Mouse (Mus musculus) embryonic fibroblast, embryonic 13.5 days (primary cell): ENCODE data around the gene Borcs6. TPM values are rescaled to one million over a fixed set of nuclear protein-coding genes. Genes with fewer than 3 reads are reported as not detected.

Experiments used
- H3K27ac ChIP-seq: 2 replicates; pipeline ENCODE4 v1.5.1; 2012; ENCODE audit warnings: low read length, control low read depth, inconsistent platforms; ENCODE audit not compliant: insufficient read depth
- H3K4me1 ChIP-seq: 2 replicates; pipeline ENCODE4 v1.6.1; 2011; ENCODE audit warnings: low read length; ENCODE audit not compliant: control insufficient read depth, insufficient read depth
- H3K4me3 ChIP-seq: 2 replicates; pipeline ENCODE4 v1.5.1; 2011; ENCODE audit warnings: mild to moderate bottlenecking, control low read depth, low read length; ENCODE audit not compliant: insufficient read depth
- CTCF ChIP-seq: IDR thresholded peaks from 2 replicates; pipeline ENCODE4 v1.5.1; 2011; ENCODE audit warnings: mild to moderate bottlenecking, control low read depth, low read length, moderate library complexity, borderline replicate concordance; ENCODE audit not compliant: insufficient read depth
- POLR2A ChIP-seq: IDR thresholded peaks from 2 replicates; pipeline ENCODE4 v1.6.1; 2011; ENCODE audit warnings: low read depth, mild to moderate bottlenecking, control low read depth, low read length, moderate library complexity
- polyA plus RNA-seq: library from polyadenylated mRNA; stranded (reverse); fragments of >200 nt; gene quantifications from 2 replicates; pipeline ENCODE4 v1.2.4, GENCODE M21; 2011; ENCODE audit warnings: low read depth; ENCODE audit not compliant: missing spikeins, insufficient read length

Gene Borcs6
- polyA plus RNA-seq, 1 experiment: 9.7 TPM

- Histone ChIP-seq H3K27ac (peak overlapping the region; percentile 34; the same call in 1 of the 2 replicates), H3K4me1 (peaks cover 12% of the 10 kb centered on the region)
Observed at GRCm38 (mm10) chr11:69100639-69101360, 41.3 kb downstream of the Borcs6 start.

GRCm38 (mm10) chr11:69101604-69102402 lies 42.3 kb downstream of the Borcs6 start:
- Histone ChIP-seq H3K27ac (no peak overlapping the region), H3K4me3 (no peak overlapping the region), H3K4me1 (peaks cover 12% of the 10 kb centered on the region)
- TF ChIP-seq CTCF: no peak
- TF ChIP-seq POLR2A: no peak

More at GRCm38 (mm10) chr11:69100639-69101360, 41.3 kb downstream of the Borcs6 start:
- TF ChIP-seq POLR2A (no peak), CTCF (no peak)
- H3K4me3 ChIP-seq: peak overlapping the region; percentile 50; the same call in 1 of the 2 replicates

GRCm38 (mm10) chr11:69102403-69102725 lies 42.8 kb downstream of the Borcs6 start:
- Histone ChIP-seq H3K27ac (no peak overlapping the region), H3K4me3 (no peak overlapping the region), H3K4me1 (peaks cover 12% of the 10 kb centered on the region)
- TF ChIP-seq POLR2A: no peak

- TF ChIP-seq POLR2A (no peak), CTCF (no peak)
- H3K4me1 ChIP-seq: peaks cover 8% of the 10 kb centered on the region
- no peak overlapping the region for H3K4me3 ChIP-seq
- H3K27ac ChIP-seq: no peak overlapping the region
Observed at GRCm38 (mm10) chr11:69103121-69103520, 43.6 kb downstream of the Borcs6 start.

DNA sequence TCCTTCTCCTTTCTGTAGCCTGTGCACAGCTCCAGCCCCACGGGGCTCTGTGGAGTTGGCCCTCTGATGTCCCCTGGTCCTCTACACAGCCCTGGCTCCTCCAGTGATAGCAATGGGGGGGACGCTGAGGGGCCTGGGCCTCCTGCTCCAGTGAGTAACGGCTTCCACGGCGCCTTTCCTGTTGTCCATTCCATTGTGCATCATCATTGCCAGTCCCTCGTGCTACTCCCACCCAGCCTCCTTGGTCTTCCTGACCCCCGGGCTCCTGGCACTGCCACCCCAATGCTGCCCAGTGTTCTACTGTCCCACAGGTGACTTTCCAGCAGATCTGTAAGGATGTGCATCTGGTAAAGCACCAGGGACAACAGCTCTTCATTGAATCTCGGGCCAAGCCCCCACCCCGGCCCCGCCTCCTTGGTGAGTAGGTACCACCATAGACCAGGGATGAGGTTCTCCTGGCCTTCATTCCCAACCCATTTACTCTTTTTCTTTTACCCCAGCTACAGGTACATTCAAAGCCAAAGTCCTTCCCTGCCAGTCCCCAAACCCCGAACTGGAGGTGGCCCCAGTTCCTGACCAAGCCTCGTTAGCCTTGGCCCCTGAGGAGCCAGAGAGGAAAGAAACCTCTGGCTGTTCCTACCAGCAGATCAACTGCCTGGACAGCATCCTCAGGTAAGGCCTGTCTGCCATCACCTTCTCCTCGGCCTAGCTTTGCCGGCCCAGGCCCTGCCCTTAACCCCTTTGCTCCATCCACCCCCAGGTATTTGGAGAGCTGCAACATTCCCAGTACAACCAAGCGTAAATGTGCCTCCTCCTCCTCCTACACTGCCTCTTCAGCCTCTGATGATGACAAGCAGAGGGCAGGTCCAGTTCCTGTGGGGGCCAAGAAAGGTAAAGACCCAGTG lies 44.3 kb downstream of the Borcs6 start:
- H3K27ac ChIP-seq: no peak overlapping the region

DNA sequence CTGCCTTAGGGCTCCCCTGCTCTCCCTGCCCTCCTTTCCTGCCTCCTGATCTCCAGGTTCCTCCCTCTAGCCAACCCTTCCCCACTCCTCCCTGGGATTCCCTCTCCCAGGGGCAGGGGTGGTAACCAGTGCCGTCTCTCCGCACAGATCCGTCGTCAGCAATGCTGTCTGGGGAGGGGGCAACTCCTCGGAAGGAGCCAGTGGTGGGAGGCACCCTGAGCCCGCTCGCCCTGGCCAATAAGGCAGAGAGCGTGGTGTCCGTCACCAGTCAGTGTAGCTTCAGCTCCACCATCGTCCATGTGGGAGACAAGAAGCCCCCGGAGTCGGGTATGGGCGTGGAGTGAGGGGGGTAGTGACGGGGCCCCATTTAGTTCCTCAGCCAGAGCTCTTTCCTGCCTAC lies 45.0 kb downstream of the Borcs6 start:
- Histone ChIP-seq H3K27ac (no peak overlapping the region), H3K4me1 (peaks cover 4% of the 10 kb centered on the region), H3K4me3 (no peak overlapping the region)
- TF ChIP-seq POLR2A (no peak), CTCF (no peak)

More for the DNA sequence above, 44.3 kb downstream of the Borcs6 start:
- no peak for TF ChIP-seq CTCF
- TF ChIP-seq POLR2A: no peak
- Histone ChIP-seq H3K4me1 (peaks cover 4% of the 10 kb centered on the region), H3K4me3 (no peak overlapping the region)

GRCm38 (mm10) chr11:69105227-69105626 lies 45.7 kb downstream of the Borcs6 start:
- H3K27ac ChIP-seq: no peak overlapping the region
- TF ChIP-seq CTCF: no peak
- no peak for TF ChIP-seq POLR2A
- peaks cover 4% of the 10 kb centered on the region for H3K4me1 ChIP-seq
- H3K4me3 ChIP-seq: no peak overlapping the region

DNA sequence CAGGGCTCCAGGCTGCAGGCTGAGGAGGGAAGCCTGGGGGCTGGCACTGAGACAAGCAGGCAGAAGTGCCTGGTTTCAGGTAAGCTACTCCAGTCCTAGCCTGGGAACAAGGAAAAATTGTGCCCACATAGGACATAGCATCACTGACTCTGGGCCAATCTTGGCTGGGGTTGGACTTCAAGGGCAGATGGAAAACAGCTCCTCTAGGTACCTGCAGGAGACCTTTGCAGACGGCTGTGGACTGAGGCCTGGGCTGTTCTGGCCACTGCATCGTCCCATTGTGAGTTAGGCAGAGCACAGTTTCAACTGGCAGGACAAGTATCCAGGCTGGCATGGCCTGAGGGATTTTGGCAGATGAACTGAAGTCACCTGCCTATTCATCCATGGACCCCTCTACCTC lies 46.3 kb downstream of the Borcs6 start:
- H3K27ac ChIP-seq: no peak overlapping the region
- no peak for TF ChIP-seq CTCF
- no peak for TF ChIP-seq POLR2A
- peaks cover 1% of the 10 kb centered on the region for H3K4me1 ChIP-seq
- no peak overlapping the region for H3K4me3 ChIP-seq

DNA sequence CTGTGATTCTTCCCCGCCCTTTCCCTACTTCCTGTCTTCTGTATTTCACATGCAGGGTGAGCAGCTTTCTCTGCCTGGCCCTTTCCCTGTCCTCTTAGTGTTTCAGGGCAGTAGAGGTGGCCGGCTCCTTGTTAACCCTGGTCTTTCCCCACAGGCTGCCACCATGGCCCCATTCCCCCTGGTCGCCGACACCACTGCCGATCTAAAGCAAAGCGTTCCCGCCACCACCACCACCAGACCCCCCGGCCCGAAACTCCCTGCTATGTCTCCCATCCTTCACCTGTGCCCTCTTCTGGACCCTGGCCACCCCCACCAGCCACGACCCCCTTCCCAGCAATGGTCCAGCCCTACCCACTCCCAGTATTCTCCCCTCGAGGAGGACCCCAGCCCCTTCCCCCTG lies 46.8 kb downstream of the Borcs6 start:
- TF ChIP-seq POLR2A (no peak), CTCF (no peak)
- Histone ChIP-seq H3K4me1 (peaks cover under 1% of the 10 kb centered on the region; the same call in 1 of the 2 replicates), H3K27ac (no peak overlapping the region), H3K4me3 (no peak overlapping the region)

GRCm38 (mm10) chr11:69106842-69107241 lies 47.3 kb downstream of the Borcs6 start:
- H3K4me3 ChIP-seq: no peak overlapping the region
- peaks cover 4% of the 10 kb centered on the region; the same call in 1 of the 2 replicates for H3K4me1 ChIP-seq
- TF ChIP-seq POLR2A (no peak), CTCF (no peak)
- H3K27ac ChIP-seq: no peak overlapping the region
